Mouse (Mus musculus) liver, embryonic 14.5 days (tissue): ENCODE results near the gene Rhbg.

Experiments used
- CTCF ChIP-seq: IDR thresholded peaks from 2 replicates; pipeline ENCODE4 v1.5.1; 2016; ENCODE audit warnings: antibody characterized with exemption, low read depth, control low read depth
- EP300 ChIP-seq: IDR thresholded peaks from 2 replicates; pipeline ENCODE4 v1.6.1; 2016; ENCODE audit warnings: antibody characterized with exemption, low read depth

DNA sequence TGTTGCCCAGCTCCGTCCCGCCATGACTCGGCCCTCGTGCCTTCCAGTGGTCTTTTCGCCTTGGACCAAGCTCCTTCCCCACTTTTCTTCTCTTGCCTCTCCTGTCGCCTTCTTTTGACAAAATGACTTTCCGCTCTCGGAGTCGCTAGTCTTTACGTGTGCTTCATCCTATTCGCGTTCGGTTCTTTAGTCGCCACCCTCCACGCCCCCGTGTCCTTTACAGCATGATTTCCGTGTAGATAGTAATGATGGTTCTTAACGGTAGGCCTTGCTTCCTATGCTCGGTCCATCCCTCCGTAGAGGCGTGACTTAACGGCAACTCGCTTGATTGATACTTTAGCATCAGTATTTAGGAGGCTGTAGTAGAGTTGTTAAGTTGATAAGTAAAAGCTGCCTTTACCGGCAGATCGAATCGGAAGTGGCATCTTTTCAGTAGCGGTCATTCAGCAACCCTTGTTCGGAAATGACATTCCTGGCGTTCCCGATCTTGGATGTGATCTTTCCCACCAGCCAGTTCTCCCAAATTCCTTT lies 42.9 kb upstream of the Rhbg start:
- TF ChIP-seq CTCF (no peak), EP300 (no peak)
